Mouse (Mus musculus): ENCODE results near the gene Olfr39. TPM values are rescaled to one million over a fixed set of nuclear protein-coding genes. Genes with fewer than 3 reads are reported as not detected.
"Not testable (repeated sequence)": the region's sequence is repeated elsewhere in the genome, so short reads cannot be mapped to it uniquely, and the experiment has no call there.

Gene Olfr39
- polyA plus RNA-seq (2012; rRNA removed) = not detected in 2 replicates

GRCm38 (mm10) chr9:20282051-20282450 lies at the start of gene Olfr39:
Gene Olfr39, plus strand, starts transcription at chr9:20282351.
- DNase-seq (ENCODE audit: extremely low spot score in 1 of 2, low spot score in 1 of 2) = no peak

GRCm38 (mm10) chr9:20236819-20237218 lies 45.3 kb upstream of the Olfr39 start, which contains the start of gene Olfr872:
Gene Olfr872, plus strand, starts transcription at chr9:20237119.
- no peak for DNase-seq (ENCODE audit: extremely low spot score in 1 of 2, low spot score in 1 of 2)

GRCm38 (mm10) chr9:20237378-20237777 lies 44.8 kb upstream of the Olfr39 start:
- no peak for DNase-seq (ENCODE audit: extremely low spot score in 1 of 2, low spot score in 1 of 2)

- DNase-seq (ENCODE audit: extremely low spot score in 1 of 2, low spot score in 1 of 2) = not testable (repeated sequence)
Measured at GRCm38 (mm10) chr9:20295562-20295961, 13.4 kb downstream of the Olfr39 start.

- DNase-seq (ENCODE audit: extremely low spot score in 1 of 2, low spot score in 1 of 2) = no peak
Measured at GRCm38 (mm10) chr9:20298232-20298631, 16.1 kb downstream of the Olfr39 start, which contains the start of gene Olfr873. Gene Olfr873, plus strand, starts transcription at chr9:20298532.

GRCm38 (mm10) chr9:20335994-20336393 lies 53.8 kb downstream of the Olfr39 start, which contains the start of gene Olfr18:
Gene Olfr18, minus strand, starts transcription at chr9:20336094.
- DNase-seq (ENCODE audit: extremely low spot score in 1 of 2, low spot score in 1 of 2) = no peak

Other genes with a start within 250 kb of the Olfr39 start
- not detected in 2 replicates for gene Olfr867, start 224.8 kb upstream of the Olfr39 start, polyA plus RNA-seq (2012; rRNA removed)
- gene Olfr868, start 183.7 kb upstream of the Olfr39 start, polyA plus RNA-seq (2012; rRNA removed) = not detected in 2 replicates
- not detected in 2 replicates for gene Olfr869, start 153.3 kb upstream of the Olfr39 start, polyA plus RNA-seq (2012; rRNA removed)
- gene Olfr870, start 108.3 kb upstream of the Olfr39 start, polyA plus RNA-seq (2012; rRNA removed) = not detected in 2 replicates
- not detected in 2 replicates for gene Olfr871, start 70.1 kb upstream of the Olfr39 start, polyA plus RNA-seq (2012; rRNA removed)
- gene Olfr872, start 45.2 kb upstream of the Olfr39 start, polyA plus RNA-seq (2012; rRNA removed) = not detected in 2 replicates
- gene Olfr873, start 16.2 kb downstream of the Olfr39 start, polyA plus RNA-seq (2012; rRNA removed) = not detected in 2 replicates
- gene Olfr18, start 53.7 kb downstream of the Olfr39 start, polyA plus RNA-seq (2012; rRNA removed) = 0.12 and 0.19 TPM in 2 replicates
- 20.2 and 20.9 TPM in 2 replicates for gene Zfp560, start 102.8 kb downstream of the Olfr39 start, polyA plus RNA-seq (2012; rRNA removed)
- 9.2 and 10.7 TPM in 2 replicates for gene Zfp26, start 177.8 kb downstream of the Olfr39 start, polyA plus RNA-seq (2012; rRNA removed)
- gene Zfp426, start 210.4 kb downstream of the Olfr39 start, polyA plus RNA-seq (2012; rRNA removed) = 17.3 and 20.1 TPM in 2 replicates
- gene Zfp266, start 239.1 kb downstream of the Olfr39 start, polyA plus RNA-seq (2012; rRNA removed) = 21.9 and 22.1 TPM in 2 replicates